Mouse (Mus musculus) liver, adult 2 months (tissue): Measurements from ENCODE around the gene Ppme1.

Experiments used
- CTCF ChIP-seq: fragments of 200-500 bp; IDR thresholded peaks from 2 replicates; pipeline ENCODE4 v1.5.1; 2011; ENCODE audit warnings: low read depth, low read length, control low read depth
- POLR2A ChIP-seq: fragments of 200-500 bp; IDR thresholded peaks from 2 replicates; pipeline ENCODE4 v1.6.1; 2011; ENCODE audit warnings: low read length, control low read depth; ENCODE audit not compliant: insufficient read depth; ENCODE audit errors: extremely low read depth

- TF ChIP-seq CTCF (no peak), POLR2A (no peak)
Observed at GRCm38 (mm10) chr7:100312716-100313115, 59.4 kb downstream of the Ppme1 start.
